Mouse (Mus musculus): Measurements from ENCODE around the gene Adh1. TPM values are rescaled to one million over a fixed set of nuclear protein-coding genes. Genes with fewer than 3 reads are reported as not detected.

Gene Adh1
- polyA plus RNA-seq, 1 experiment from 2014 or later = 1,307 TPM

DNA sequence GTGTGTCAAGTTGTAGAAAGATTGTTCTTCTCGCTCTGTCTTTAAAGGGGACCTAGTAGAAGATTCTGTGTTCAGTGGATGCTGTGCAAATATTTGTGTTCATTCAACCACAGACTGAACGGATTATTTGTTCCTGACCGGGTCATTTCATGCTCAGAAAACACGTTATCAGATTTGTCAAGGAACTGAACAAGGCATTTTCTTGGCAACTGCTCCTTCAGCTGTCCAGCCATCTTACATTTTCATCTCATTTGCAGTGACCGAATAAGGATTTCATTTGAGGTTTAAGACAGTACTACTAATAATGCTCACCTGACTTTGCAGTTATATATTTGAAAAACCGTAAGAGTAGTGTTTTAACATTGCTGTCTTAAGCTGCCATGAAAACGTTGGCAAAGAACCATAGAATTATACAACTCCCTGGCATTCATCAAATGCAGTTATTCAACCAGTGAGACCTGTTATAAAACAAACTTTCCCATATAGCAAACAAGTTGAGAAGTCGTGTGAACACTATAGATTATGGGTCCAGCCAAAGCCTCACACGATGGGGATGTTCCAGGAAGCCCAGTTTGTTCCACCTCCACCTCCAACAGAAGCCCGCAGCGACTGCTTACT is 24.1 kb upstream of the Adh1 start:
- 0 out of 2 replicates have a peak, but pooled peaks have one; percentile 36 for ATAC-seq (ENCODE audit: low read depth)
- no peaks in the 10 kb centered on the region for H3K9me3 ChIP-seq (ENCODE audit: control insufficient read depth, low read length)
- 31% methylated on average over 11 of the region's 11 CpGs for WGBS

DNA sequence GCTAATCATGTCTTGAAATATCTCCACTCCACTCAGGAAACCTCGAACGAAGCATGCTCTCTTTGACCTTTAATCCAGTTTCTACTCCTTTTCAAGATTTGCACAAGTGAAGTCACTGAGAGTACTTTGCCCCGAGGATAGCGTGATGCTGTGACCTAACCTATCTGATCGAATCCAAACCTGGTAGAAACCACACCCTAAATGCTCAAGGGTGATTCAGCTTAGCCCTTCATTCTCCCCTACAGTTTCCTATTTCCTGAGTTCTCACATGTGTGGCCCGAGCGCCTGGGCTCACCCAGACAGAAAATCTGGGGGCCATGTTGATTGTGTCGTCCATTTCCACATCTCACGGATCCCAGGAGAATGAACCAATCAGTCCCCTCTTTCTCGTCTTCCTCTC is 22.7 kb upstream of the Adh1 start:
- H3K36me3 ChIP-seq (ENCODE audit: control insufficient read depth, insufficient read depth, low read length) = no peaks in the 10 kb centered on the region
- H3K27me3 ChIP-seq (ENCODE audit: control insufficient read depth, insufficient read depth, low read depth, low read length) = no peaks in the 10 kb centered on the region
- ATAC-seq (ENCODE audit: low read depth) = no peak
- no peaks in the 10 kb centered on the region for H3K9me3 ChIP-seq (ENCODE audit: control insufficient read depth, low read length)
- no peak overlapping the region for H3K4me2 ChIP-seq (ENCODE audit: low read depth, low read length)
- H3K27ac ChIP-seq (ENCODE audit: low read length) = no peak overlapping the region
- H3K4me1 ChIP-seq (replicated peaks; ENCODE audit: control insufficient read depth, insufficient read depth, low read length) = peaks cover 4% of the 10 kb centered on the region; the same call in 1 of the 2 replicates
- H3K9ac ChIP-seq (ENCODE audit: low read length) = no peak overlapping the region
- H3K4me3 ChIP-seq (ENCODE audit: low read length) = no peak overlapping the region
- 86% methylated on average over 10 of the region's 10 CpGs for WGBS

More for the DNA sequence above, 24.1 kb upstream of the Adh1 start:
- no peaks in the 10 kb centered on the region for H3K36me3 ChIP-seq (ENCODE audit: control insufficient read depth, insufficient read depth, low read length)
- no peak overlapping the region for H3K9ac ChIP-seq (ENCODE audit: low read length)
- no peaks in the 10 kb centered on the region for H3K27me3 ChIP-seq (ENCODE audit: control insufficient read depth, insufficient read depth, low read depth, low read length)
- H3K4me1 ChIP-seq (replicated peaks; ENCODE audit: control insufficient read depth, insufficient read depth, low read length) = 0 out of 2 replicates have a peak, but pooled peaks cover 4% of the 10 kb centered on the region
- H3K27ac ChIP-seq (ENCODE audit: low read length) = peak overlapping the region; percentile 17; the same call in 1 of the 2 replicates
- no peak overlapping the region for H3K4me3 ChIP-seq (ENCODE audit: low read length)
- no peak overlapping the region for H3K4me2 ChIP-seq (ENCODE audit: low read depth, low read length)

DNA sequence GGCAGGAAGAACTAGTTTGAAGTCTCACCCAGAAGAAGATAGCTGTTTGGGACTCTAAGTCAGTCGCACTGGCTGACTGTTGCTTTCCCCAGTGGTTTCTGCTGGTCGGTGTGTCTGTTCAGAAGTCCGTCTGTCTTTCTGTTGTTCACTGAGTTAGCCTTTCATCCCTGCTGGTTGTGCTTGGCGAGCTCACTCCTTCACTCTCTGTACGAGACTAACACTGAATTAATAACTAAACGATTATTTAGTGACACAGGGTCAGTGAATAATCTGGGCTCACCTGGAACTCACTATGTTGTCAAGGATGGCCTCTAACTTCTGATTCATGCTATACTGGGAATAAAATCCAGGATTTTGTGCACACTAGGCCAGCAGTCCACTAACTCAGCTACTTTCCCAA is 21.3 kb upstream of the Adh1 start:
- WGBS = 89% methylated on average over 6 of the region's 6 CpGs
- Histone ChIP-seq H3K27ac (ENCODE audit: low read length) (no peak overlapping the region), H3K27me3 (ENCODE audit: control insufficient read depth, insufficient read depth, low read depth, low read length) (no peaks in the 10 kb centered on the region), H3K4me3 (ENCODE audit: low read length) (no peak overlapping the region), H3K4me1 (replicated peaks; ENCODE audit: control insufficient read depth, insufficient read depth, low read length) (peaks cover 4% of the 10 kb centered on the region; the same call in 1 of the 2 replicates), H3K4me2 (ENCODE audit: low read depth, low read length) (no peak overlapping the region), H3K9ac (ENCODE audit: low read length) (no peak overlapping the region), H3K36me3 (ENCODE audit: control insufficient read depth, insufficient read depth, low read length) (no peaks in the 10 kb centered on the region), H3K9me3 (ENCODE audit: control insufficient read depth, low read length) (no peaks in the 10 kb centered on the region)
- no peak for ATAC-seq (ENCODE audit: low read depth)

DNA sequence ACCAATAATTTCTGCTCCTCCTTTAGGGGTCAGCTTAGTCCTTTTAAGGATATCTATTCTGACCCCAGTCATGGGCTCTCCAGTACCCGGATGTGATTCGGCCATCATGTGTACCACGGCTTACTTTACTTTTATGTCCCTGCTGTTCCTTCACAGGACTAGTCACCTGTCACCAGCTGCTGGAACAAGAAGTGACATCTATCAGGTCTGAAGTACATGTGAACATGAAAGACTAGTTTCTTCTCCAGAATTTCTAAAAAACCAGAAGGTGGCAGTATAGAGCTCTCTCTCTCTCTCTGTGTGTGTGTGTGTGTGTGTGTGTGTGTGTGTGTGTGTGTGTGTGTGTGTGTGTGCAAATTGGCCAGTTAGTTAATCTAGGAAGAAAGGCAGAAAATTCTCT is 20.4 kb upstream of the Adh1 start:
- ATAC-seq (ENCODE audit: low read depth) = no peak
- H3K9me3 ChIP-seq (ENCODE audit: control insufficient read depth, low read length) = no peaks in the 10 kb centered on the region
- H3K4me1 ChIP-seq (replicated peaks; ENCODE audit: control insufficient read depth, insufficient read depth, low read length) = peaks cover 4% of the 10 kb centered on the region; the same call in 1 of the 2 replicates
- H3K9ac ChIP-seq (ENCODE audit: low read length) = no peak overlapping the region
- H3K27ac ChIP-seq (ENCODE audit: low read length) = no peak overlapping the region
- H3K4me2 ChIP-seq (ENCODE audit: low read depth, low read length) = no peak overlapping the region
- H3K36me3 ChIP-seq (ENCODE audit: control insufficient read depth, insufficient read depth, low read length) = no peaks in the 10 kb centered on the region
- WGBS = 76% methylated on average over 3 of the region's 3 CpGs
- H3K27me3 ChIP-seq (ENCODE audit: control insufficient read depth, insufficient read depth, low read depth, low read length) = no peaks in the 10 kb centered on the region
- H3K4me3 ChIP-seq (ENCODE audit: low read length) = no peak overlapping the region

DNA sequence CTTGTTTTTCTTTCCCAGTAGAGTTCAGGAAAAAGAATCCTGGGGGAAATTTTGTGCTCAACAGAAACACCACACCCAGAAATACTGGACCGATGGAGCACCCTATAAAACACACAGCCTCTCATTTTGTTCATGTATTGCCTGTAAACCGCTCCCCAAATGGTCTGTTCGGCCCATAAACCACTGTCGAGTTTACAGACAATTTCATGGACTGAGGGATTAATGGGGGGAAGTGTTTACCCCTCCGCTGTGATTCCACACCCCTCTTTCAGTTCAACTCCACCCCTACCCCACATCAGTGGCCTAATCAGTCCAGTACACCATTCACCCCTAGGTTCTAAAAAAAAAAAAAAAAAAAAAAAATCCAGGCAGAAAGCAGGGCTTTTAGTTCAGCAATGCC is 19.8 kb upstream of the Adh1 start:
- H3K36me3 ChIP-seq (ENCODE audit: control insufficient read depth, insufficient read depth, low read length) = no peaks in the 10 kb centered on the region
- 65% methylated on average over 5 of the region's 5 CpGs for WGBS
- H3K9ac ChIP-seq (ENCODE audit: low read length) = no peak overlapping the region
- no peak overlapping the region for H3K4me2 ChIP-seq (ENCODE audit: low read depth, low read length)
- 0 out of 2 replicates have a peak overlapping the region, but pooled peaks have one; percentile 19 for H3K27ac ChIP-seq (ENCODE audit: low read length)
- no peak overlapping the region for H3K4me3 ChIP-seq (ENCODE audit: low read length)
- H3K9me3 ChIP-seq (ENCODE audit: control insufficient read depth, low read length) = no peaks in the 10 kb centered on the region
- H3K4me1 ChIP-seq (replicated peaks; ENCODE audit: control insufficient read depth, insufficient read depth, low read length) = peaks cover 4% of the 10 kb centered on the region; the same call in 1 of the 2 replicates
- no peak for ATAC-seq (ENCODE audit: low read depth)
- H3K27me3 ChIP-seq (ENCODE audit: control insufficient read depth, insufficient read depth, low read depth, low read length) = no peaks in the 10 kb centered on the region

DNA sequence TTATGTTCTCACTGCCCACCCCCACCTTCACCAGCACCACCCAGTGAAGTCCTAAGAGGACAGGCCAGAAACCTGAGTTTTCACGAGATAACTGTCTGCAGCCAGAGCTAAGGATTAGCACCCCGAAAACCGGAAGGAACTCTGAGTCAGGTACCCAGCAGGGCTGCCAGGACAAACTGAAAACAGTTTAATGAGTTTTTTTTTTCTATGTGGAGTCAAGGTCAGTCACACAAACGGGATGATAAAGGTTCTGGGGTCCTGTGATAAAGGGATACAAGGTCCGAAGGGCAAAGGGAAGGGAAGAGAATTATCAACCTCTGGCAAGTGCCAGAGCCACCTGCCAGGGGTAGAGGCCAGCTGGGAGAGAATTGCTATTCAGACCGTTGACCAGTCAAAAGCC is 19.4 kb upstream of the Adh1 start:
- no peak for ATAC-seq (ENCODE audit: low read depth)
- H3K36me3 ChIP-seq (ENCODE audit: control insufficient read depth, insufficient read depth, low read length) = no peaks in the 10 kb centered on the region
- WGBS = 51% methylated on average over 6 of the region's 6 CpGs
- H3K4me3 ChIP-seq (ENCODE audit: low read length) = no peak overlapping the region
- no peak overlapping the region for H3K9ac ChIP-seq (ENCODE audit: low read length)
- H3K4me2 ChIP-seq (ENCODE audit: low read depth, low read length) = no peak overlapping the region
- no peaks in the 10 kb centered on the region for H3K27me3 ChIP-seq (ENCODE audit: control insufficient read depth, insufficient read depth, low read depth, low read length)
- H3K4me1 ChIP-seq (replicated peaks; ENCODE audit: control insufficient read depth, insufficient read depth, low read length) = peaks cover 2% of the 10 kb centered on the region; the same call in 1 of the 2 replicates
- 0 out of 2 replicates have a peak overlapping the region, but pooled peaks have one; percentile 19 for H3K27ac ChIP-seq (ENCODE audit: low read length)
- no peaks in the 10 kb centered on the region for H3K9me3 ChIP-seq (ENCODE audit: control insufficient read depth, low read length)

DNA sequence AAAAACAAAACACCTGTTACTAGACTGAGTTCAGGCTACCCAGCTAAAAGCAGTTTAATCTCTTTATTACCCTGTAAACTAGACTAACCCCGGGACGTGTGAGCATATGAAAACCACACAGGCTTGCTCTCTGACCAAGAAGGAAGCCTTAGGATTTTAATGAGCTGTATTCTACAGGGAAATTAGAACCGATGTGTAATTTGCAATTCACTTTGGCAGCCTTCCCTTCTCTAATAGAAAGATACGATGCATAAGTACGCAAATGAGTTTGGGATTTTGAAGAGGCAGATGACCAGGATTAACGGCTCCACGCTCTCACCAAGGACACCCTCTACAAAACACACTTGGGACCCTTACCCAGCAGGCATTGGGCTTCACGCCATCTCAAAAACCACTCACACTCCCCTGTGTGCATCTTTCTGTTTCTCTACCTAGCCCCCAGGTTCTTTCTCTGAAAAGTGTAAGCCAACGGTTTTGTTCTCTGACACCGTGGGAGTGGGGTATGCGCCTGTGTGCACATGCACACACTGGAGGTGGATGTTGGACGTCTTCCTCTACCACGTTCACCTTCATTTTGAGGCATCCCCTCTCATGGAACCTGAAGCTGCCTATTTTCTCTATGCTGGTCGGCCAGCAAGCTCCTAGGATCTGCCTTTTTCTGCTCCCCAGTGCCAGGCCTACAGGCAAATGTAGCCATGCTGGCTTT is 18.6 kb upstream of the Adh1 start:
- Histone ChIP-seq H3K36me3 (ENCODE audit: control insufficient read depth, insufficient read depth, low read length) (no peaks in the 10 kb centered on the region), H3K9me3 (ENCODE audit: control insufficient read depth, low read length) (no peaks in the 10 kb centered on the region), H3K27ac (ENCODE audit: low read length) (no peak overlapping the region), H3K27me3 (ENCODE audit: control insufficient read depth, insufficient read depth, low read depth, low read length) (no peaks in the 10 kb centered on the region), H3K4me2 (ENCODE audit: low read depth, low read length) (no peak overlapping the region), H3K4me3 (ENCODE audit: low read length) (no peak overlapping the region), H3K4me1 (replicated peaks; ENCODE audit: control insufficient read depth, insufficient read depth, low read length) (no peaks in the 10 kb centered on the region; the same call in 1 of the 2 replicates), H3K9ac (ENCODE audit: low read length) (no peak overlapping the region)
- ATAC-seq (ENCODE audit: low read depth) = no peak; the same call in 1 of the 2 replicates
- 78% methylated on average over 14 of the region's 14 CpGs for WGBS

DNA sequence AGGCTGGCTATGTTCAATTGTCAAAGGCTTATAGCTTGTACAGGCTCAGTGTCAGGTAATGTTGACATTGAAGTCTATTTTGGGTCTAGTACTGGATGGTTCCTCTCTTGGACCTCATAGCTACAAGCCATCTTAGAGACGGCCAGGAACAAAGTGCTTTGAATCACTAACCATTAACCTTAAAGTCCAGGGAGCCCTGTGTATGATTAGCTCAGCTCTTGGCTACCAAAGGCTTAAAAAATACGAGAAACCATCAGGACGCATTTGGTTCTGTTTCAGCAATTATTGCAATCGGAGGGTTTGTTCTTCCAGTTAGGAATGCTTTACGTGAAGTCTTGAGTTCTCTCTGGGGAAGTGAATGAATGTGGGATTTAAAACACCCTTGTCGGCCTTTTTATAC is 17.9 kb upstream of the Adh1 start:
- no peak for ATAC-seq (ENCODE audit: low read depth)
- H3K4me2 ChIP-seq (ENCODE audit: low read depth, low read length) = no peak overlapping the region

DNA sequence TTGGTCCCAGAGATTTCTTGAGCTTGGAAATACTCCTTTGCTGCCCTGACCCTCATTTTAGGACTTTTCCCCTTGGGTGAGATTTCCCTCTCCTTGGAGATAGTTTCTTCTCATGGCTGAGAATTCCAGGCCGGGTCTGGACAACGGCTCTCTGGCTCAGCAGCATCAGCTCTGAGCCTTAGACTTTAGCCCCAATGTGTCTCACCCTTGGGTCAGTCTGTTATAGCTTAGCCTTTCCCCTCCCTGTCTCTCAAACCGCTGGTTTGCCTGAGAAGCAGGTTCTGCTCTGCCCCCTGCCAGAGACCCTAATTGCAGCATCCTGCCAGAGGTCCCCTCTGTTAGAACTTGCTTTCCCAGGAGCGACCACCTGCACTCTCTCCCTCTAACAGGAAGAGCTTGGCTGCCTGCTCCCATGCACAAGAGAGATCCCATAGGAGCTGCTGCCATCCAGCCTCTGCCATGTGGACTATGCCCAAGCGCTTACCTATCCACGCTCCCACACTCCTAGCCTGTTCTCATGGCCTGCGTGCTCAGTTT is 16.4 kb upstream of the Adh1 start:
- no peak overlapping the region for H3K9ac ChIP-seq (ENCODE audit: low read length)
- H3K4me1 ChIP-seq (replicated peaks; ENCODE audit: control insufficient read depth, insufficient read depth, low read length) = peaks cover 6% of the 10 kb centered on the region
- H3K4me2 ChIP-seq (ENCODE audit: low read depth, low read length) = no peak overlapping the region
- no peak overlapping the region for H3K27ac ChIP-seq (ENCODE audit: low read length)
- 81% methylated on average over 7 of the region's 7 CpGs for WGBS
- no peaks in the 10 kb centered on the region for H3K27me3 ChIP-seq (ENCODE audit: control insufficient read depth, insufficient read depth, low read depth, low read length)
- no peaks in the 10 kb centered on the region for H3K9me3 ChIP-seq (ENCODE audit: control insufficient read depth, low read length)
- no peaks in the 10 kb centered on the region for H3K36me3 ChIP-seq (ENCODE audit: control insufficient read depth, insufficient read depth, low read length)
- ATAC-seq (ENCODE audit: low read depth) = no peak
- no peak overlapping the region for H3K4me3 ChIP-seq (ENCODE audit: low read length)

More for the DNA sequence above, 17.9 kb upstream of the Adh1 start:
- Histone ChIP-seq H3K27me3 (ENCODE audit: control insufficient read depth, insufficient read depth, low read depth, low read length) (no peaks in the 10 kb centered on the region), H3K9me3 (ENCODE audit: control insufficient read depth, low read length) (no peaks in the 10 kb centered on the region), H3K4me3 (ENCODE audit: low read length) (no peak overlapping the region), H3K36me3 (ENCODE audit: control insufficient read depth, insufficient read depth, low read length) (no peaks in the 10 kb centered on the region), H3K27ac (ENCODE audit: low read length) (no peak overlapping the region), H3K4me1 (replicated peaks; ENCODE audit: control insufficient read depth, insufficient read depth, low read length) (peaks cover 3% of the 10 kb centered on the region), H3K9ac (ENCODE audit: low read length) (no peak overlapping the region)
- 83% methylated on average over 6 of the region's 6 CpGs for WGBS

All from lung, embryonic 16.5 days (tissue).